Mouse (Mus musculus) neural tube, postnatal 0 days (tissue): ENCODE results near the gene Prps2. TPM values are rescaled to one million over a fixed set of nuclear protein-coding genes. Genes with fewer than 3 reads are reported as not detected.

Experiments
- polyA plus RNA-seq: library from polyadenylated mRNA; unstranded; fragments of >200 nt; fragmentation: Nextera tagmentation; extraction: Ambion mirVana; gene quantifications from 2 replicates; pipeline ENCODE4 v1.2.1, GENCODE M21; 2015

Prps2 gene
- polyA plus RNA-seq: 11.1 and 12.5 TPM in 2 replicates

DNA sequence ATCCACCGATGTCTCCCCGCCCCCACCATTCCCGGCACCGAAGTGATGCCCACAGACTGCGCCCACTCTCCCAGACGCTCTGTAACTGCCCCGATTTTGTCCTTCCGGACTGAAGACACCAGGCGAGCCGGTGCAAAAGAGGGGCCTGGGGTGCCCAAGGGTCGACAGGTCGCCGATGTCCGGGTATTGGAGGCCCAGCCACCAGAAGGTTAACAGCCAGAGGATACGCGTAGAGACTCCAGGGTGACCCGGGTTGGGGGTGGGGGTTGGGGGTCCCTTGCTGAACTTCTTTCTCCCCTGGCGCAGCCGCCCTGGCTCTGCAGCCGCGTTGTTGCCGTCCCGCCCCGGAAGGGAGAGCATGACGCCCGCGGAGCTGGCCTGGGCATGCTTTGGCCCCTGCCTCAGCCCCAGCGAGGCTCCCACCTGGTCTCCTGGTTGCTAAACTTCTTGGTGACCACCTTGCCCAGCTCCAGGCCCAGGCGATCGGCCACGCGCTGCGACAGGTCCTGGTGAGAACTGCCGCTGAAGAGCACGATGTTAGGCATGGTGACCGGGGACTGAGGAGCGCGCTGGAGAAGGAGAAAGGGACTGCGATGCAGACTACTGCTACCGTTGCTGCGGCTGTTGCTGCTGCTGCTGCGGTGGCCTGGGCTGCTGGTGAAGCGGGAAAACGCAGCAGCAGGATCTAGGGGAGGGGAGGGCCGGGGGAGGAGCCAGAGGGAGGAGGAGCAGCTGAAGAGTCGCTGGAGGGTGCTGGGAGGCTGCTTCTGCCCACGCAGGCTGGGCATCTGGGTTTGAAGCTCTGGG lies at the start of gene Prps2:
Gene Prps2 (minus strand): TSS at position 703 of the 807 bp plus-strand sequence.

GRCm38 (mm10) chrX:167330399-167330798 lies 52.1 kb downstream of the Prps2 start, which contains the start of gene Tlr7:
Tlr7 (minus strand) TSS chrX:167330558.

Other genes with a start within 250 kb of the Prps2 start
- 4,131 and 4,892 TPM in 2 replicates for gene Tmsb4x, start 173.4 kb downstream of the Prps2 start, polyA plus RNA-seq
- 0.10 TPM in 1 of 2 replicates, not detected in the other for gene Tlr8, start 118.4 kb downstream of the Prps2 start, polyA plus RNA-seq
- 0.61 and 2.2 TPM in 2 replicates for gene Tlr7, start 52.2 kb downstream of the Prps2 start, polyA plus RNA-seq